Mouse (Mus musculus) ES-E14 (cell line): ENCODE measurements around the gene Lclat1.

ENCODE experiments used
- CHD2 ChIP-seq: IDR thresholded peaks from 2 replicates; pipeline ENCODE4 v1.6.1; 2014; ENCODE audit warnings: mild to moderate bottlenecking, low read depth, low read length, inconsistent platforms
- HCFC1 ChIP-seq: IDR thresholded peaks from 2 replicates; pipeline ENCODE4 v1.6.1; 2012; ENCODE audit warnings: low read length, inconsistent platforms, borderline replicate concordance; ENCODE audit not compliant: insufficient read depth
- ZC3H11A ChIP-seq: IDR thresholded peaks from 2 replicates; pipeline ENCODE4 v1.6.1; 2012; ENCODE audit warnings: low read depth, mild to moderate bottlenecking, inconsistent platforms, low read length, borderline replicate concordance
- ZNF384 ChIP-seq: IDR thresholded peaks from 2 replicates; pipeline ENCODE4 v1.6.1; 2012; ENCODE audit warnings: low read depth, low read length, inconsistent platforms

GRCm38 (mm10) chr17:73225442-73225841 lies 117.7 kb downstream of the Lclat1 start:
- TF ChIP-seq ZNF384 (no peak), HCFC1 (no peak), ZC3H11A (no peak), CHD2 (no peak)
